Mouse (Mus musculus): ENCODE measurements around the gene 9330159F19Rik. TPM values are rescaled to one million over a fixed set of nuclear protein-coding genes. Genes with fewer than 3 reads are reported as not detected.

Gene 9330159F19Rik
- polyA plus RNA-seq, 1 experiment = not detected

DNA sequence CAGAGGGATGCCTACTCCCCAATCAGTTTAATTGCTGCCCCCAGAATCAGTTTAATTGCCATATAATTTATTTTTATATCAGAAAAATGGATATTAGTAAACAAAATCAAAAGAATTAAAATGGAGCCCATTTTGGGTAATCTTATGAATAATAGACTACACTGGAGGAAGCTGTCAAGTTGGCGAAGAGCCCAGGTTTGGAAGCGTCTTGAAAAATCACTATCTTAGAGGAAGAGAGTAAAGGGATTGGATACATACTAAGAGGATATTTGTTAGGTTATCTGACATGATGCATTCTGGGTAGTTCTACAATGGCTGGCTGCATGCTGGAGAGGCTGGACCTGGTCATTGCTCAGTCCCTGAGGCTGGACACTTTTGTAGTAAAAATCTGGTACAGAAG, 19.8 kb downstream of the 9330159F19Rik start:
- Histone ChIP-seq H3K27ac (ENCODE audit: insufficient read depth, low read depth, low read length) (no peak overlapping the region), H3K4me3 (ENCODE audit: insufficient read depth, low read depth, low read length) (no peak overlapping the region), H3K4me1 (ENCODE audit: control insufficient read depth, insufficient read depth, low read length) (no peaks in the 10 kb centered on the region)
- TF ChIP-seq CTCF (IDR thresholded peaks at IDR 0.05; ENCODE audit: insufficient read depth, low read depth, low read length) (no peak), POLR2A (IDR thresholded peaks at IDR 0.05; ENCODE audit: insufficient read depth, low read depth, low read length) (no peak)
- WGBS = 59% methylated on average over 2 of the region's 2 CpGs

Other genes with a start within 250 kb of the 9330159F19Rik start
- gene 2310057J18Rik, start 225.3 kb upstream of the 9330159F19Rik start, polyA plus RNA-seq (2012; ENCODE audit: insufficient read depth, insufficient read length, low replicate concordance, missing spikeins) = not detected in 2 replicates
- gene Soga3, start 67.8 kb upstream of the 9330159F19Rik start, polyA plus RNA-seq (2012; ENCODE audit: insufficient read depth, insufficient read length, low replicate concordance, missing spikeins) = not detected in 2 replicates
- not detected in 2 replicates for gene Gm49353, start 12.7 kb upstream of the 9330159F19Rik start, polyA plus RNA-seq (2012; ENCODE audit: insufficient read depth, insufficient read length, low replicate concordance, missing spikeins)
- not detected in 2 replicates for gene Echdc1, start 101.6 kb downstream of the 9330159F19Rik start, polyA plus RNA-seq (2012; ENCODE audit: insufficient read depth, insufficient read length, low replicate concordance, missing spikeins)
- gene Rnf146, start 150.8 kb downstream of the 9330159F19Rik start, polyA plus RNA-seq (2012; ENCODE audit: insufficient read depth, insufficient read length, low replicate concordance, missing spikeins) = not detected in 2 replicates

All from olfactory bulb, adult 2 months (tissue).